Mouse (Mus musculus): Measurements from ENCODE around the gene Cdc42ep1.

Cdc42ep1 gene

DNA sequence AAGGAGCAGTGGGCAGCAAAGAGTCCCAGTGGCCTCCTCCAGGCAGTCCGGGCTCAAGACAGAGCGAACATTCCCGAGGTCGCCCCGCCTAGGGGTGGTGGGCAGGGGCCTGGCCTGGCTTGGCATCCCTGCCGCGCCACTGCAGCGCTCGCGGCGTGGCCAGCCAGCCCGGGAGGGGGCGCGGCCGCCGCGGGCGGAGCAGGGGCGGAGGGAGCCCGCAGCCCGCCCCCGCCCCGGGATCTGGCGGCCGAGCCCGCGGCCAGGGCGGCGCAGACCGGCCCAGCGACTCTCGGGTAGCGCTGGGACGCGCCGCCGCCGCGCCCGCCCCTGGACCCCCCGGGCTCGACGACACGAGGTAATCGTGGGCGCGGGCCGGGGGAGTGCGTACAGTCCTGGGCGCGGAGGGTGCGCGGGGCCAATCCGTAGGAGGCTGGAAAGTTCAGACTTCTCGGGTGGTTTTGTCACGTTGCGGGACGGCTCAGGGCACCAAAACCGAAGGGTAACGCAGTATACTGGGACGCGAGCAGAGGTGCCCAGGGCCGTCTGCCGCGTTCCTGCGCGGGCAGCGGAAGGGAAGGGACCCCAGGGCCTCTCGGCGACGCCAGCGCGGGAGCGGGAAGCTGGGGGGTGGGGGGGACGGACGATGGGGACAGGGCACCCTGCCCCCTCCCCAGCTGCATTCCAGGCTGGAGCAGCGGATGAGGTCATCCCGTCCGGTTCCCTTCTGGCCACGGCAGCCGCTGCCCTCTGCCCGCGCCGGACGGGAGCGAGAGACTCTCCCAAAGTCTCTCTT is at the start of gene Cdc42ep1:
TSS of gene Cdc42ep1 (plus strand) at position 254 of the 793 bp plus-strand sequence.
- peak; percentile 70 for DNase-seq

- peak; percentile 73 for DNase-seq
Observed at GRCm38 (mm10) chr15:78796196-78797059, 46.0 kb upstream of the Cdc42ep1 start.

- DNase-seq: no peak
Observed at GRCm38 (mm10) chr15:78797060-78797329, 45.4 kb upstream of the Cdc42ep1 start.

GRCm38 (mm10) chr15:78799029-78799428 is 43.4 kb upstream of the Cdc42ep1 start:
- DNase-seq: no peak

DNA sequence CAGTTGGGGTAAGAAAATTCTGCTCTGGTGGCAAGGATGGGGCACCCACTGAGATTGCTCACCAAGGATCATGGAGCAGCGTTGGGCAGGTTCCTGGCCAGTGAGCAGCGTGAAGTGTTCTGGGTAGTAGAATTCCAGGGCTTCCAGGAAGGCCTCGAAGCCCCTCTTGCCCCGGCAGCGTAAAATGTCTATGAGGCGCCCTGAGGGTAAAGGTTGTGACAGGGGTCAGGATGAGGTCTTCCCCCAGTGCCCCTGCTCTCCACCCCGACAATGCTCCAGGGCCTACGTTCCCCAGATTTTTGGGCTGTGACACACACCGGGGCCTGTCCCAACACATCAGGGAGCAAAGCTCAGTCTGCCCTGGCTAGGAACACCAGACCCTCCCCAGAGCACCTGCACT is 40.9 kb upstream of the Cdc42ep1 start:
- no peak for DNase-seq

DNA sequence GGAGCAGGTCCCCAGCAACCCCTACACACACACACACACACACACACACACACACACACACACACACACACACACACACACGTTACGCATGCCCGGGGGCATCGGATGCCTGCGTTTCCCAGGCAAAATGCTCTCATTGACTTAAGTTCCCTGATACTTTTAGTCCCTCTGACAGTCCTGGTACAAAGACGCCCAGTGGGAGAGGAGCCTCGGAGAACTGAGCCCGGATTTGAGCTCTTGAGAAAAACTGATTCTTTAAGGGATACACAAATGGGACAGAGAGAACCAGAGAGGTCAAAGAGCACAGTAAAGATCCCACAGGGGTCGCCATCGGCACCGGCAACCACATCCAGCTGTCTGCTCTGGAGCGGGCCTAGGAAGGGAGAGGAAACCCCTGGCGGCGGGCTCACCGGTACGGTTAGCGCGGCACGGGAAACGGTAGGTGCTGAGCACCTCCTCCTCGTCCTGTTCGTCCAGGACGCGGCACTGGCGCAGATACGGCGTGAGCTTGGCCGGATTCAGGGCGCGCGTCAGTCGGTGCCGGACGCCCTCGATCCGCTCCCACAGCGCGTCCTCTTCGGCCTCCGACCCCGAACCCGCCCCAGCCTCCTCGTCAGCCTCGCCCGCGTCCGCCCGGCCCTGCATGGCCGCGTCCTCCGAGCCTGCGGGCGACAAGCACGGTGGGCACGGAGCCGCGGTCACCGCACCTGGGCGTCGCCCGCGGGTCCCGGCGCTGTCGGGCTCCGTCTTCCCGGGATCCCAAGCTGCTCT is 40.3 kb upstream of the Cdc42ep1 start:
- DNase-seq: no peak

- peak; percentile 71 for DNase-seq
Observed at GRCm38 (mm10) chr15:78802776-78803391, 39.5 kb upstream of the Cdc42ep1 start, which contains the start of gene Card10. Gene Card10 (minus strand): TSS chr15:78803042.

DNA sequence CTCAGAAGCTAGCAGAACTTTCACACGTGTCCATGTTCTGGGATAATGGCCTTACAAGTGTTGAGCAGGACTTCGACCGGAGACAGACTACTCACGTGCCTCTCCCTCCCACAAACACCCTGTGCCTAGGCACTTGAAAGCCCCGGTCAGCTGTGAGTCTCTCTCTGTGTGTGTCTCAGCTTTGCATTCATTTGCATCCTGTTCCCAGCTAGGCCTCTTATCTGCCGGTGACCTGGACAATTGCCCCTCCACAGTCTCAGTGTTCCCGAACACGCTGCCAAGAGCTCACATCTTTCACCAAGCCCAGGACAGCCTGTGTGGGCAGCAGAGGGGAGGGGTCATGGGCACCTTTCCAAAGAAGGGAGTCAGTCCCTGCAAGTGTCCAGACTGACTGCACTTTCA is 38.9 kb upstream of the Cdc42ep1 start:
- DNase-seq: peak; percentile 84

DNA sequence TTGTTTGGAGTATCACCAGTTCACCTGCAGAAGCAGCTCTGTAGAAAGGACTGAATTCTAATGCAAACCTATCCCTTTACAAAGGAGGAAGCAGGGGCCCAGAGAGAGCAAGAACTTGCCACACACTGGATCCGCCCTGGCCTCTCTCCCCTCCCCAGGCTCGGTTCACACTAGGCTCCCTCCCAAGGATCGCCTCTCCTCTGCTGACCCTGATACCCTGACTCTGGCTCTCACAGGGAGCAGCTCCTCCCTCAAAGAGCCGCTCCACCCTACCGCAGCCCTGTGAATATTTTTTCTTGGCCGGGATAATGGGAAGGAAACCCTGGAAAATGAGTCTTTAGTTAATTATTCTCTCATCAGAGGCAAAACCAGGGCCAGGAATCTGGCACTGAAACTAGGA is 38.1 kb upstream of the Cdc42ep1 start:
- DNase-seq: peak; percentile 88

DNA sequence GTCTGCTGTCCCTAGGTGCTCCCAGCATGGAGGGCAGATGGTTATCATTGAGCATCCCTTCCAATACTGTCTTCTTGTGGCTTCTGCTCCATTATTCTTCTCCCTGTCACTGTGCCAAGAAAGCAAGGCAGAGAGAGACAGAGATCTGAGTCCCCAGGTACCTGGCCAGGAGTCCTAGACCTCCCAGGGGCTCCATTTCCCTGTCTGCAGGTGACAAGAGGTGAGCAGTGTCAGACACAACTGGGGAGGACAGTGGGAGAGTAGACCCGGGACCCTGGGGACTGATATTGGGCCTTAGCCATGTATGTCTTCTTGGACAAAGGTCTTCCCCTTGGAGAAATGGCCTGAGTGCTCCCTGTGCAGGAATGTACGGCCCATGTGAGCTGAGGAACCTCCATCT is 37.1 kb upstream of the Cdc42ep1 start:
- no peak for DNase-seq

DNA sequence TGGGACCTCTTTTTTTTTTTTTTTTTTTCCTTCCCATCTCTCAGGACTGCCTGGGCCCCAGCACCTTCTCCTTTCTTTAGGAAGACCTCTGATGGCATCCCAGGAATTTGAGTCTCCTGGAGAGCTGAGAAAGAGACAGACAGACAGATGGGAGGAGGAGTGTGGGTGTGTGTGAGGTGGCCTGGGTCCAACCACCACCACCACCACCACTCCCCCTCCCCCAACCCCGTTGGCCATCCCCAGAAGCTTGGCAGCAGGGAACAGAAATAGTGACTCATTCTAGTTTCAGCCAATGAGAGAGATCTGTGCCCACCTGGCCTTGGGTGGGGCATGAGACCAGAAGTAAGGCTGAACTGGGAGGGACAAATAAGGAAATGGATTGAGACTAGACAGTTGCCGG is 35.8 kb upstream of the Cdc42ep1 start:
- DNase-seq: no peak

DNA sequence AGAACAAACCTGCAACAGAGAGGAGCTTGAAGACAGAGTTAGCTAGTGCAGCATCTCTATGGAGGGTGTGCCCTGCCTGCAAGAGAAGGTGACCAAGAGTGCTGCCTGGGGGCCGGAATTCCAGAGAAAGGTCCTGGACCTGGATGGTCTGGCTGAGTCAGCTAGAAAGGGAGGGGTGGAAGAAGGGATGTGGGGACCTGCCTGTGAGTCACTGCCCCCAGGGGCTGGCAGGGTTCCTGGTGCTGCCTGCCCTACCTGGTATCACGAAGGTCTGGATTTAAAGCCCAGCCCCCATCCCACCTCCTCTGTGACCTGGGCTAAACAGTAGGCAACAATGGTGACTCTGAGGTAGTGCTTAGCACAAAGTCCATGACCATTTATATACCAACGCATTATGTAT is 35.3 kb upstream of the Cdc42ep1 start:
- peak; percentile 45 for DNase-seq

DNA sequence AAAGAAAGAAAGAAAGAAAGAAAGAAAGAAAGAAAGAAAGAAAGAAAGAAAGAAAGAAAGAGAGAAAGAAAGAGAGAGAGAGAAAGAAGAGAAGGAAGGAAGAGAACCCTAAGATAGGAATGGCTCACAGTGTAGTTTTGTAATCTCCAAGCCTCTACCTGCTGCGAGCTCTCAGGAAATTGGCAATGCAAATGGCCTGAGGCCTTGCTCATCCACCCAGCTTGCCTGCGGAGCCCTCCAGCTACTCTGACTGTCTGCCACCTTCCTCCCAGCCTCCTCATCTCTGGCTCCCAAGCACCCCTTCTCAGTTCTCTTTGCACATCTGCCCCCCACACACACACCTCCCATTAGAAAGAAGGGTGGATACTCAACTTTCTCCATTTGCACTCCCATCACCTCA is 33.4 kb upstream of the Cdc42ep1 start:
- no peak for DNase-seq

DNA sequence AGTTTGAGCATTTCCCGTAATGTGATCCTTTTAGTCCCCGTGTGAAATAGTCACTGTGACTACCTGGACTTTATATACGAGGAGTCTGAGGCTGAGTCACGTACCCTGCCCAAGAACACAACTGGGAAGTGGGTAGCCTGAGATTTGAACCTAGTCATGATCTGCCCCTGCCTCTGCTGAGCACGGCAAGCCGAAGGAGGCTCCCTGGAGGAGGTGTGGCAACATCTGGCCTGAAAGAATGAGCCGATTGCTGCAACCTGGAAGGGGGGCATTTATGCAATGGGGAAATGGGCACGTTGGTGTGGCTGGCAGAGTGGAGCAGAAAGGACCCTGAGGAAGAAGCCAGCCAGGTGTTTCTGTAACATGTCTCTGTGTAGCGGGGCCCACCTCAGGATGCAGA is 32.7 kb upstream of the Cdc42ep1 start:
- DNase-seq: no peak

- DNase-seq: peak; percentile 24
Observed at GRCm38 (mm10) chr15:78810146-78810545, 32.3 kb upstream of the Cdc42ep1 start.

DNA sequence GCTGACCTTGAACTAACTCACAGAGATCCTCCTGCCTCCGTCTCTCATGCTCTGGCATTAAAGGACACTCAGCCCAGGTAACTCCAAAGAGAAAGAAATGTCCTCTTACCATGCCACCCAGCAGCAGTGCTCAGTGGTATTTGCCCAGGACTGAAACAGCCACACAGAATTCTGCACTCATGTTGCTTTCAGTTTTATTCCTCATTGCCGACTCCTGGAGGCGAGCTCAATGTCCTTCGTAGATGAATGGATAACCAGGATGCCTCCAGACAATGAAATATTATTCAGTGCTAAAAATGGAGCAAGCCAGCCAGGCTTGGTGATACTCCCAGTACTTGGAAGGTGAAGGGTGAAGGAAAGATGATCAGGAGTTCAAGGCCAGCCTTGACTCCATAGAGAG is 28.8 kb upstream of the Cdc42ep1 start:
- DNase-seq: no peak

DNA sequence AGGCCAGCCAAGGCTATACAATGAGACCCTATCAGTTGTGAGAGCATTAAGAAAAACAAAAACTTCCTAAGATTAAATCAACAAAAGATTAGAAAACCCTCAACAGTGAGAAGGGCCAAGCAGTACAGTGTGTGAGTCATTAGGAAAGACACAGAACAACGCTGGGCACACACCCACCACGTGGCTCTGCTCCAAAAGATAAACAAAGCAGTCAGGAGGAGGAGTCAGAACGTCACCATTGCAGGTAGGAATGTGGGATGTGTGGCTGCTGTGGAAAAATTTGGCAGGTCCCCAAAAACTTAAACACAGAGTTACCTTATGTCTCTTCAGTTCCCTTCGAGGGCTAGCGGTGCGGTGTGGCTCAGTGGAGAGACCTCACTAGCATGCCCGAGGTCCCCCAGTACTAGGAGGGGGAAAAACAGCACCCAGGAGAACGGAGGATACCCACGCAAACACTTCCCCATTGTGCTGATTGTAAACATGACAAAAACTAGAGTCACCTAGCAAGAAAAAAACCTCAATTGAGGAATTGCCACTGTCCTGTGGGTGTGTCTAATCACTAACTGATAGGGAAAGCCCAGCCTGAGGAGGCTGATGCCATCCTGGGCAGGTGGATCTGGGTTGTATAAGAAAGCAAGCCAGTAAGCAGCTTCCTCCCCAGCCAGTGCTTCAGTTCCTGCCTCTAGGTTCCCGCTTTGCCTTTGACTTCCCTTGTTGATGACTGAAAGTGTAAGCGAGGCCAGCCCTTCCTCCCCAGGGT is 26.9 kb upstream of the Cdc42ep1 start:
- DNase-seq: no peak

GRCm38 (mm10) chr15:78816074-78816391 is 26.4 kb upstream of the Cdc42ep1 start:
- no peak for DNase-seq

- peak; percentile 71 for DNase-seq
Observed at GRCm38 (mm10) chr15:78826213-78827204, 15.9 kb upstream of the Cdc42ep1 start.

DNA sequence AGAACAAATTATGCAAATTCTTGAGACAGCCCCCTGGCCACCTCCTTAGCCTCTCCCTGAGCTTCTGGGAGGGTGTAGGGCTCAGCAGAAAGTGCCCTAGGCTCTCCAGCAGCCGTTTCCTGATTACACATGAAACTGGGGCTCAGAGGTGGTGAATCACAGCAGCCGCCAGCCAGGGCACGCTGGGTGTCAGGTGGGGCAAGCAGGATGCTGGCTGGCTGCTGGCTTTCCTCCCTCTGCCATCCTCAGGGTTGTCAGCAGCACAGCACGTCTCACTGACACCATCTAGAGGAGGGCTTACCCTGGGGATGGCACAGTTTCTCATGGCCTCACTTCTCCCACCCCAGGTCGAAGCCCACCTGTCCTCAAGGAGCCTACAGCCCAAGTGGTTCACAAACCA is 14.1 kb upstream of the Cdc42ep1 start:
- no peak for DNase-seq

DNA sequence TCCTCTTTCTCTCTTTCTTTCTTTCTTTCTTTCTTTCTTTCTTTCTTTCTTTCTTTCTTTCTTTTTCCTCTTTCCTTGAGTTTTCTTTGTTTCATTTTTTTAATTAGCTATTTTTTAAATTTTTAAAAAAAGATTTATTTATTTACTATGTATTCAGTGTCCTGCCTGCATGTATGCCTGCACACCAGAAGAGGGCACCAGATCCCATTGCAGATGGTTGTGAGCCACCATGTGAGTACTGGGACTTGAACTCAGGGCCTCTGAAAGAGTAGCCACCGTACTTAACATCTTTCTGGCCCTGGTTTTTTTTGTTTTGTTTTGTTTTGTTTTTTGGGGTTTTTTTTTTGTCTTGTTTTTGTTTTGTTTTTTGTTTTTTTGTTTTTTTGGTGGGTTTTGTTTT is 12.8 kb upstream of the Cdc42ep1 start:
- DNase-seq: no peak

All from kidney, adult 11 months (tissue).